Mouse (Mus musculus) B cell, adult 2 months (primary cell): Measurements from ENCODE around the gene Tmem131.

Experiments
- DNase-seq, 2 experiments: peaks; one replicate each; pipeline ENCODE4 v3.0.0; 2022

Gene Tmem131

GRCm38 (mm10) chr1:36938348-36938747 is 5.1 kb downstream of the Tmem131 start:
- DNase-seq: no peak

- no peak for DNase-seq
Observed at GRCm38 (mm10) chr1:36937648-36938047, 5.8 kb downstream of the Tmem131 start.

GRCm38 (mm10) chr1:36937015-36937414 is 6.5 kb downstream of the Tmem131 start:
- no peak for DNase-seq

GRCm38 (mm10) chr1:36936567-36936966 is 6.9 kb downstream of the Tmem131 start:
- no peak for DNase-seq

GRCm38 (mm10) chr1:36934778-36935177 is 8.7 kb downstream of the Tmem131 start:
- DNase-seq: no peak

- DNase-seq: no peak
Observed at GRCm38 (mm10) chr1:36933965-36934585, 9.4 kb downstream of the Tmem131 start.

- DNase-seq: no peak
Observed at GRCm38 (mm10) chr1:36932231-36932630, 11.2 kb downstream of the Tmem131 start.

GRCm38 (mm10) chr1:36930911-36931310 is 12.6 kb downstream of the Tmem131 start:
- no peak for DNase-seq

GRCm38 (mm10) chr1:36929996-36930395 is 13.5 kb downstream of the Tmem131 start:
- no peak for DNase-seq

- DNase-seq: no peak
Observed at GRCm38 (mm10) chr1:36928357-36929330, 14.8 kb downstream of the Tmem131 start.

GRCm38 (mm10) chr1:36927569-36927968 is 15.9 kb downstream of the Tmem131 start:
- DNase-seq: no peak

- no peak for DNase-seq
Observed at GRCm38 (mm10) chr1:36926738-36927137, 16.7 kb downstream of the Tmem131 start.

- DNase-seq: no peak
Observed at GRCm38 (mm10) chr1:36926246-36926645, 17.2 kb downstream of the Tmem131 start.

GRCm38 (mm10) chr1:36925781-36926180 is 17.7 kb downstream of the Tmem131 start:
- DNase-seq: no peak

GRCm38 (mm10) chr1:36924853-36925252 is 18.6 kb downstream of the Tmem131 start:
- no peak for DNase-seq

GRCm38 (mm10) chr1:36923911-36924310 is 19.6 kb downstream of the Tmem131 start:
- DNase-seq: no peak

- DNase-seq: no peak
Observed at GRCm38 (mm10) chr1:36922623-36923421, 20.6 kb downstream of the Tmem131 start.

- peak; percentile 43 to 45 for DNase-seq
Observed at GRCm38 (mm10) chr1:36921614-36922393, 21.7 kb downstream of the Tmem131 start.

- no peak for DNase-seq
Observed at GRCm38 (mm10) chr1:36920726-36921125, 22.7 kb downstream of the Tmem131 start.

GRCm38 (mm10) chr1:36920154-36920716 is 23.2 kb downstream of the Tmem131 start:
- DNase-seq: no peak

- peak; percentile 46 to 47 for DNase-seq
Observed at GRCm38 (mm10) chr1:36919728-36920127, 23.7 kb downstream of the Tmem131 start.

GRCm38 (mm10) chr1:36917423-36917822 is 26.0 kb downstream of the Tmem131 start:
- no peak for DNase-seq
